Comparison of ENCODE assay signal across 14 mouse cellular contexts in the genomic region with DNA sequence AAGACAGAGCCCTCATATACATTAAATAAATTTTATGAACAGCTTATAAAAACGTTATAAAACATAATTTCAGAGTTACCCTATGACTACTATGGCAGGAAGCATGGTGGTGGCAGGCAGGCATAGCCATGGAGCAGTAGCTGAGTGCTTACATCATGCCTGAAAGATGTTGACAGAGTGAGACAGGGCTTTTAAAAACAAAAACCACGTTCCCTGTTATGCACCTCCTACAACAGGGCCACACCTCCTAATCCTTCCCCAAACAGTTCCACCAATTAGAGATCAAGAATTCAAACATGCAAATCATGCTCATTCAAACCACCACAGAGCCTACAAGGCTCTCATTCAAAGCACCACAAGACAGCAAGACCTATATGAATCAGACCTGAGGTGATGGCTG.
"Had no signal": no experiment of that assay in that cellular context is flagged by ENCODE, and none has a peak within 500 bp of the region (broad histone marks: within the 10 kb centered on the region; RNA-seq: fewer than 3 reads in every experiment).

No protein-coding gene starts in this region.

- H3K27ac ChIP-seq: kidney, embryonic 15.5 days; left cerebral cortex, adult 2 months; limb, embryonic 15.5 days; midbrain, embryonic 12.5 days had no signal

- ATAC-seq: intestine, embryonic 16.5 days had no signal

- DNase-seq: kidney, adult 2 months; kidney, postnatal 14 days; lung, embryonic 14.5 days; lung, postnatal 10 days; lung, postnatal 4 days; right cerebral cortex, adult 18-20 months; right cerebral cortex, postnatal 25 days; thymus, adult 2 months; thymus, postnatal 25 days had no signal

- H3K36me3 ChIP-seq: limb, embryonic 15.5 days had no signal

- H3K27me3 ChIP-seq: kidney, embryonic 15.5 days; limb, embryonic 15.5 days; midbrain, embryonic 12.5 days had no signal

- H3K4me3 ChIP-seq: kidney, embryonic 15.5 days; left cerebral cortex, adult 2 months; limb, embryonic 15.5 days; midbrain, embryonic 12.5 days had no signal

- H3K4me2 ChIP-seq: kidney, embryonic 15.5 days; limb, embryonic 15.5 days; lung, embryonic 14.5 days; midbrain, embryonic 12.5 days had no signal

- H3K4me1 ChIP-seq: midbrain, embryonic 12.5 days had no signal

- H3K9ac ChIP-seq: kidney, embryonic 15.5 days; limb, embryonic 15.5 days; lung, embryonic 14.5 days; midbrain, embryonic 12.5 days had no signal

- H3K9me3 ChIP-seq: kidney, embryonic 15.5 days; limb, embryonic 15.5 days; midbrain, embryonic 12.5 days had no signal
